Mouse (Mus musculus) lung, postnatal 25 days (tissue): ENCODE measurements around the gene Rhox3e.
"Not testable (repeated sequence)": the region's sequence is repeated elsewhere in the genome, so short reads cannot be mapped to it uniquely, and the experiment has no call there.

Source experiments
- DNase-seq: peaks from one replicate; pipeline ENCODE4 v3.0.0; 2022; ENCODE audit warnings: low spot score

Rhox3e gene

DNA sequence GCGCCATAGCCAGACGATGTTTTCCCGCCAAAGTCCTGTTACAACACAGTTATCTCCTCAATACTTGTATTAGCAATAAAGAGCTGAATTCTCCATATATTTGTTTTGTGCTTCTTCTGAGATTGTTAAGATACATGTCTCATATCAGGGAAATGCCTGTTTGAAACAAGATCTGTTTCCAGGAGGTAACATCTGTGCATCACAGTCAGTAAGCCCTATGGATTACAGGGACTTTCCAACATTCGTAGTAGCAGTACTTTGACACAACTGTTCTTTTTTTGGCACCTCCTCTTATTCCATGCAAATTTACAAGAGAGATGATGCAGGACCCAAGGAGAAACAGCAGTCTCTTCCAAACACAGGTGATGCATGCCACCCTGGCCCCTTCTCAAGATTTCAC, at the start of gene Rhox3e:
Gene Rhox3e (plus strand): TSS at position 301 of the 400 bp plus-strand sequence.
- DNase-seq, result not testable (repeated sequence)

DNA sequence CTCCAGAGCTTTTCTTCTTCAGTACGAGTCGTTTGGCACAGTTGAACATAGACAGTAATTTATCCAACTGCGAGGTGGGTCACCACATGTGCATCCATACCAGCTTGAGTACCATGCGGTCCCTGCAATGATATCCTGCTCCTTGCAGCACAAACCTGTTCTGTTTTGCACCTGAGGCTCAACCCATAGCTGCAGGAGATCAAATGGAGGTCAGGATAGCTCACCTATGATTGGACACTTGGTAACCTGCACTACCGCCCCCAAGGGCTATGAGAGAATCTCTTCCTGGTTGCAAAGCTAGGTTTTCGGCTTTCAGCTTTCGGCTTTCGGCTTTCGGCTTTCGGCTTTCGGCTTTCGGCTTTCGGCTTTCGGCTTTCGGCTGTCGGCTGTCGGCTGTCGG, 27.8 kb upstream of the Rhox3e start, which contains the start of gene Rhox4d:
Gene Rhox4d (plus strand): TSS at position 301 of the 400 bp plus-strand sequence.
- not testable (repeated sequence) for DNase-seq

DNA sequence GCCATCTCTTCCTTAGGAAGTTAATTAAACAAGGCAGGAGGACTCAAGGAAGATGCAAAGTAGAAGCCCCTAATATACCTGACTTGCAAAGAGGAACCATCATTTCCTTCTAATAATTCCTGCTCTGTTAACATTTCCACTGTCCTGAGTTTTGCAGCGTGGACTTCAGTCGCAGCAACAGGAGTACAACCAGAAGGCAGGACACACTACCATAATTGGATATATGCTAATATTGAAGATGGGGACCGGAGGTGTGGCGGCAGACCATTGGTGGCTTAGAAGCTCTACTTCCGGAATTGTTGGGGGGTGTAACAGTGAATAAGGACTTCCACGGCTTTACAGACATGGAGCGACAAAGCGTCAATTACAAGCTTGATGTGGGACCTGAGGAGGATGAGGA, 11.7 kb upstream of the Rhox3e start, which contains the start of gene Rhox2e:
Gene Rhox2e (plus strand): TSS at position 301 of the 400 bp plus-strand sequence.
- DNase-seq, result not testable (repeated sequence)

DNA sequence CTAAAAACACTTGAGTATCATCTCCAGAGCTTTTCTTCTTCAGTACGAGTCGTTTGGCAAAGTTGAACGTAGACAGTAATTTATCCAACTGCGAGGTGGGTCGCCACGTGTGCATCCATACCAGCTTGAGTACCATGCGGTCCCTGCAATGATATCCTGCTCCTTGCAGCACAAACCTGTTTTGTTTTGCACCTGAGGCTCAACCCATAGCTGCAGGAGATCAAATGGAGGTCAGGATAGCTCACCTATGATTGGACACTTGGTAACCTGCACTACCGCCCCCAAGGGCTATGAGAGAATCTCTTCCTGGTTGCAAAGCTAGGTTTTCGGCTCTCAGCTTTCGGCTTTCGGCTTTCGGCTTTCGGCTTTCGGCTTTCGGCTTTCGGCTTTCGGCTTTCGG, 15.3 kb downstream of the Rhox3e start, which contains the start of gene Rhox4e:
Gene Rhox4e (plus strand): TSS at position 301 of the 400 bp plus-strand sequence.
- DNase-seq, result not testable (repeated sequence)

DNA sequence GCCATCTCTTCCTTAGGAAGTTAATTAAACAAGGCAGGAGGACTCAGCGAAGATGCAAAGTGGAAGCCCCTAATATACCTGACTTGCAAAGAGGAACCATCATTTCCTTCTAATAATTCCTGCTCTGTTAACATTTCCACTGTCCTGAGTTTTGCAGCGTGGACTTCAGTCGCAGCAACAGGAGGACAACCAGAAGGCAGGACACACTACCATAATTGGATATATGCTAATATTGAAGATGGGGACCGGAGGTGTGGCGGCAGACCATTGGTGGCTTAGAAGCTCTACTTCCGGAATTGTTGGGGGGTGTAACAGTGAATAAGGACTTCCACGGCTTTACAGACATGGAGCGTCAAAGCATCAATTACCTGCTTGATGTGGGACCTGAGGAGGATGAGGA, 29.3 kb downstream of the Rhox3e start, which contains the start of gene Rhox2f:
Gene Rhox2f (plus strand): TSS at position 301 of the 400 bp plus-strand sequence.
- not testable (repeated sequence) for DNase-seq

DNA sequence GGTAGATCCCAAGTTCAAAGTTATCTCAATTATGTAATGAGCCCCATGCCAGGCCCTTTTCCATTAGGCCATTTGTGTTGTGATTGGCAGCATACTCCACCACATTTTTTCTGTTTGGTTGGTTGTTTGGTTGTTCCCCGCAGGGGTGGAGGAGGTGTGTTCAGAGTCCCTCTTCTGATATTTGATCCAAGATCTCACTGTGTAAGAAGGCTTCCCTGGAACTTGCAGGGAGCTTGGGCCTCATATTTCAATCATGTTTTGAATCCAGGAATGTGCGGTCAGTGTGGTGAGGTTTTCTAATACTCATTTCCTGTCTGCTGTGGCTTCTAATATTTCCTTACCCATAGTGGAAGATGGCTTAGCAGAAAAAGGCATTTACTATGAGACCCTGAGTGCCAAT, 30.8 kb downstream of the Rhox3e start:
- DNase-seq, result not testable (repeated sequence)

DNA sequence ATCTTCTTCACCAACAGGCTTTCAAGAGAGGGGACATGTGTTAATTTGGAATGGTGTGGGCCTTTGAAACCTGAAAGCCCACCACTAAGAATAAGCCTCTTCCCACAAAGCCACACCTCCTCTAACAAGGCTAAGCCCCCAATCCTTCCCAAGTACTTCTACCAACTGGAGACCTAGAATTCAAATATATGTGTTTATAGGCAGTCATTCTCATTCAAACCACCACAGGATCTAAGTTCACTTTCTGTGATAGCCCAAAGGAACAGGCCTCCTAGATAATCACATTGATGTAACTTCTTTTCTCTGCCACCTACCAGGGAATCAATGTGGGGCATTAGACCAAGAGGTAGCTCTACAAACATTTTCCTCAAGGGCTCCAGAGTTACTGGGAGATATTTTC, 38.9 kb downstream of the Rhox3e start, which contains the start of gene Rhox3f:
Gene Rhox3f (plus strand): TSS at position 301 of the 400 bp plus-strand sequence.
- DNase-seq, result not testable (repeated sequence)
